Mouse (Mus musculus) urinary bladder, postnatal 25 days (tissue): ENCODE results near the gene Cse1l.
A peak's percentile ranks its signal among the peaks of the same experiment; 100 is the strongest.

Experiments used
- DNase-seq: peaks from one replicate; pipeline ENCODE4 v3.0.0; 2022; ENCODE audit warnings: low spot score

Gene Cse1l

DNA sequence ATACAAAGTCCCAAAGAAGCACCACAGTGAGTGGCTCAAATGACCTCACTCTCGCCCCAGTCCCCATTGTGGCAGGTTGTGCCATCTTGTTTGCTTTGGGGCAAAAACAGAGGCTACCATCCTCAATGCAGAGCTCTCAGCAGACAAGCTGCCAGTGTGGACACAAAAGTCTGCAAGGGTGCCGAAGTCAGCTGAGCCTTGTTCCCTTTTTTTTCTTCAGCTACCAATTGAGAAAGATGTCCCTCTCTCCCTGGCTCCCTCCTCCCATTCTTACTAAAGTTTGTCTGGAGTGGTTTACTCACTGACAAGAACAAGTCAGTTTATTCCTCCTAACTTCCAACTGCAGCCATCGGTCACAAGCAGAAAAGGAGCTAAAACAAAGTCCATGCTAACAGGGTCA is 70.5 kb downstream of the Cse1l start:
- DNase-seq, result no peak

DNA sequence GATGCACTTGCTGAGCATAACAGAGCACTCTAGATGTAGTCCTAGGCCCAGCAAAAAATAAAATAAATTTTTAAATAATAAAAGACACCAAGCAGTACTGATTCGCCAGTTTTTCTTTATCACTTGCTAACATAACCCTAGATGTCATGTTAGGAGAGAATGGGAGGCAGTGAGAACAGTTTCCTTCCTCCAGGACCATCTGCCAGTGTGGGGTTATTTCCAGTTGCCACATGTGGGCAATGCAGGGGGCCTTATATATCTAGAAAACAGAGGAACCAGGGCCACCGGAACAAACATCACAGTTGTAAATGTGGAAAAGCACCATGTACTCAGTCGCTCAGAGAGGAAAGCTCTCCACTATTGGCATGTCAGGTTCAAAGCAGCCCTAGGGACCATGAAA is 71.7 kb downstream of the Cse1l start:
- DNase-seq, result no peak

DNA sequence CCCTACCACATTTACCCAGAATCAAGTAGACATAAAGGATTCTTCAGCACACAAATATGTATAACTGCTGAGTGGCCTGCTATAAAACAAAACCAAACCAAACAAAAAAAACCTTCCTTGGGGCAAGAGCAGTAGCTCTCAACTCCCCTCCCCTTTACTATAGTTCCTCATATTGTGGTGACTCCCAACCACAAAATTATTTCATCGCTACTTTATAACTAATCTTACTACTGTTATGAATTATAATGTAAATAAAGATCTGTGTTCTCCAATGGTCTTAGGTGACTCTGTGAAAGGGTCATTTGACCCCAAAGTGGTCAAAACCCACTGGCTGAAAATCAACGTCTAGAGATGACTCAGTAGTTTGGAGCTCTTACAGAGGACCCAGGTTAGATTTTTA is 74.3 kb downstream of the Cse1l start:
- DNase-seq, result no peak

DNA sequence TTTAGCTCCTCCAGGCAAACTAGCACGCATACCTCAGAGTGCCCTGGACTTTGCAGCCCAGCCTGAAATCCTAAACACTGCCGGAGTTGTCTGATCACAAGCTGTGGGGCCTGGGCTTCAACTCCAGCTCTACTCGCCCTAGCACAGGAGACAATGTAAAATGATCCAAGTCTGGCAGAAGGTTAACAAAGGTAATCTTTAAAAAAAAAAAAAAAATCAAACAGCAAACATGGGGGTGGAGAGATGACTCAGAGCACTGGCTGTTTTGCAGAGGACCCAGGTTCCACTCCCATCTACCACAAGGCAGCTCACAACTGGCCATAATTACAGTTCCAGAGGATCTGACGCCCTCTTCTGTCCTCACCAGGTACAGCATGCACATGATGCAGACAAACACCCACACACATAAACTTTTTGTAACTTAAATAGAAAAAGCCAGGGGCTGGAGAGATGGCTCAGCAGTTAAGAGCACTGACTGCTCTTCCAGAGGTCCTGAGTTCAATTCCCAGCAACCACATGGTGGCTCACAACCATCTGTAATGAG is 77.6 kb downstream of the Cse1l start:
- DNase-seq, result no peak

DNA sequence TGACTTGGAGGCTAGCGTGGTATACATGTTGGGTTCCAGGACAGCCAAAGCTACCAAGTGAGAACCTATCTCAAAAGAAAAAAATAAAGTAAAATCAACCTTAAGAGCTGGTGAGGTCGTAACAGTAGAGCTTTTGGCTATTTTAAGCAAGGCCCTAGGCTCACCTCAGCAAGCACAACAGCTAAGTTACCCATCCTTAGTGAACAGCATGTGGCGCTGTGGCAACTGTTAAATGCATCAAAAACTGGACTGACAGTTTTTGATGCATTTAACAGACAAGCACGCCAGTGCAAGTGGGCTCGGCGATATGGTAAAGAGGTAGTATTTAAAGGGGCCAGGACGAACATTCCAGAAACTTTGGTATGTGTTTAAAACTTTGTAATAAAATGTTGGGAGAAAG is 85.0 kb downstream of the Cse1l start:
- no peak for DNase-seq

DNA sequence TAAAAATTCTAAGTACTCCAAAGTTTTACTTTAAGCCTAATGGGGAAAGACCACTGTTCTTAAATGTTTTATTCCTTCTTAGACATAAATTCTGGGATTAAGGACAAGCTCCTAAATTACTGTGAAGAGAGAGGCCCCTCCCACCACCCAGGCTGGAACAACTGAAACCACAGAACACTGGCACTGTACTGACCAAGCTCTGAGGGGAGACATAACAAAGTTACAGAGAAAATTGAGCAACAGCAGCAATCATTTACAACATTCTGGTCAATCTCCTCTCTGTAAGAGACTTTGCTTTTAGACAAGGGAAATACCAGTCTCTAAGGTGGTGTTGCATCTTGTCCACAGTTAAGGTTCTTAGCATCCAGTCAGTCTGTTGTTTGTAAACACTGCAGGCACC is 86.1 kb downstream of the Cse1l start:
- DNase-seq, result no peak

DNA sequence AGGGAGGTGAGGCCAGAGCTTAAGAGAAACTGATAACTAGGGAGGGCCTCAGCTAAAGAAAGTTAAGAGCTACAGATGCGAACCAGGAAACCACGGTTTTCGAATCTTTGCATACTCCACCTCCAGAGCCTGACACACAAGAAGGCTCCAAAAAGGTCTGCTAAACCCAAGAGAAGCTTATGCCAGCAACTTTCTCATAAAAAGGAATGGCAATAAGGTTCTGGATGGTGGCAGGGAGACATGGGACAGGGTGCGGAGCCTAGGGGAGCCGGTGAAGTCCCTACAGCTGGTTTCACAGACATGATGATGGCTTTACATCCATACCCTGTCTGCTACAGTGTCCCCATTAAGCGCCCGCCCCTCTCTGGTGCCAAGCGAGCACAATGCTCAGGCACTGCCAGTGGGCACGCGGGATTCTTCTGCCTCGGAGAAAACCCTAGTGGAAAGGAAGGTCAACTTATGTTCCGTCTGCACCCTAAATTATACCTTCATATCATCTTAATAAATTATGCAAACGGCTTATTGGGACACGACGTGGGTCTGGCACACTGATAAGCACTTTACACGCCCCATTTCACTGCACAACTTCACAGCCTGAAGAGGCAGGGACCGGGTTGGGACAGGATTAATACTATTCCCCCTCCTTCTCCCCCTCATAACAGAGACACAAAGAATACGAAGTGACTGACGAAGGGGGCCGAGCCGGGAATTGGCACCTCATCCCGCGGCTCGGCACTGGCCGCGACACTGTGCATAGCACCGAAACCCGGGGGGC is 89.4 kb downstream of the Cse1l start:
- DNase-seq, result peak; percentile 12
